Mouse (Mus musculus): ENCODE measurements around the gene Dusp8. TPM values are rescaled to one million over a fixed set of nuclear protein-coding genes. Genes with fewer than 3 reads are reported as not detected.
A peak's percentile ranks its signal among the peaks of the same experiment; 100 is the strongest.

Dusp8 gene
- polyA plus RNA-seq, 1 experiment from 2014 or later = 5.5 TPM

DNA sequence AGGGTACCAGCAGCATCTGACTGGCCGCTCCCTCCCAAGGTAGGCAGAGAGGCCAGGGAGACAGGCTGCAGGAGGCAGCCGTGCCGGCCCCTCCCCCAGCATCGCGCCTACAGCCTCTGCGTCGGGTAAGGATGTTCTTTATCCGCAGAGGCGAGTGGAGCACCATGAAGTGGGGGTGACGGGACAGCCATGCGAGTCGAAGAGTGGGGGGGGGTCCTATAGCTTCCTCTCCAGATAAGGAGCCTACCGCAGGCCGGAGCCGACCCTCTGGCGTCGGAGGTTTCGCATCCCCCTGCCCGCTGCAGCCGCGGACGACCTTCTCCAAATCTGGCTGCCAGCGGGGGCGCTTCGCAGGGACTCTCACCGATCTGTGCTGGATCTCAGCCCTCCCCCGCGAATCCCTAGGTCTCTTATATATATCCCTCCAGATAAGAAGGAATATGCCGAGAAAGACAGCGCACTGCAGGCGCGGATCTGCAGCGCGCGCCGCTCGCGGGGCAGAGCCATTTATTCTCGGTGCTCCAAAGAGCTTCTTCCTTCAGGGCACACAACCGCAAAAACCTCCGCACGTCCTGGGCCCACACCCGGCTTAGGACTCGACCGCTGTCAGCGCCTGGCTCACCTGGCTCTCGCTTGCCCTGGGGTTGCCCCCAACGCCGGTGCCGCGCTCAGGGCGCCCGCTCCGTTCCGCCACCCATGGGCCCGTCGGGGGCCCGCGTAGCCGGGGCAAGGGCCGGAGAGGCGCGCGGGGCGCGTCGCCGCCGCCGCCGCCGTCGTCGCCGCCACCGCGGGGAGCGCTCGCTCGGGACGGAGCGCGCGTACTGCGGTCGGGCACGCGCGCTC, 1.1 kb downstream of the Dusp8 start:
- no peak for TF ChIP-seq CTCF (IDR thresholded peaks at IDR 0.05)
- no peak for TF ChIP-seq EP300 (IDR thresholded peaks at IDR 0.05)
- peak overlapping the region; percentile 51; the same call in 1 of the 2 replicates for H3K27ac ChIP-seq (ENCODE audit: low read length)
- H3K9ac ChIP-seq (replicated peaks; ENCODE audit: low read depth) = peak overlapping the region; percentile 91
- no peaks in the 10 kb centered on the region for H3K4me1 ChIP-seq (ENCODE audit: insufficient read depth, low read depth, low read length)
- H3K36me3 ChIP-seq (ENCODE audit: insufficient read depth, low read length) = no peaks in the 10 kb centered on the region
- peak overlapping the region; percentile 74 for H3K4me3 ChIP-seq (ENCODE audit: low read depth, low read length)
- peaks cover 36% of the 10 kb centered on the region for H3K27me3 ChIP-seq (replicated peaks; ENCODE audit: insufficient read depth, low read length)
- ATAC-seq = no peak
- peak; percentile 39 for DNase-seq (ENCODE audit: low spot score)
- no peaks in the 10 kb centered on the region for H3K9me3 ChIP-seq (ENCODE audit: low read length)
- H3K4me2 ChIP-seq (replicated peaks; ENCODE audit: low read depth, low read length) = peak overlapping the region; percentile 93
- under 1% methylated on average over 60 of the region's 89 CpGs for WGBS

DNA sequence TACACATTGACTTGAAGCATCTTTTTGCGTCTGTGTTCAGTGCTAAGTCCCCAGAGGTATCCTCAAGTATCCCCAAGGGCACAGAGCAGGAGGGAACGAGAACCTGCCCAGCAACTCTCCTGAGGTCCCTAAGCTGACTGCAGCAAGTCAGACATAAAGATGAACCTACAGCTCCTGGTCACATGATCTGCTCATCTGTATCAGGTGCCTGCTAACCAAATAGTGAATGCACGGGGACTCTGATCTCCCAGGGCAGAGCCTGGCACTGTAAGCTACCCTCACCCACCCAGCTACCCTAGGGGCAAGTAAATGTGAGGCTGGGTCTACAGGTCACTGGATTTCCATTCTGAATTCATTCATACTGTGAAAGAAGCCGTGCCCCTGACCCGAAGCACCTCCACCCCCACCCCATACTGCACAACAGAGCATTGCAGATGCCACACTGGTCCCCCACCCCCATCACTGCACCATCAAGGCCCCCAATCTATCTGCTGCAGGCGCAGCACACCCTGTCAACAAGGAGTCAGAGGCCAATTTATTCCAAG, 1.9 kb downstream of the Dusp8 start:
- TF ChIP-seq EP300 (IDR thresholded peaks at IDR 0.05) = no peak
- TF ChIP-seq CTCF (IDR thresholded peaks at IDR 0.05) = no peak
- 28% methylated on average over 6 of the region's 6 CpGs for WGBS
- H3K9ac ChIP-seq (replicated peaks; ENCODE audit: low read depth) = peak overlapping the region; percentile 91

DNA sequence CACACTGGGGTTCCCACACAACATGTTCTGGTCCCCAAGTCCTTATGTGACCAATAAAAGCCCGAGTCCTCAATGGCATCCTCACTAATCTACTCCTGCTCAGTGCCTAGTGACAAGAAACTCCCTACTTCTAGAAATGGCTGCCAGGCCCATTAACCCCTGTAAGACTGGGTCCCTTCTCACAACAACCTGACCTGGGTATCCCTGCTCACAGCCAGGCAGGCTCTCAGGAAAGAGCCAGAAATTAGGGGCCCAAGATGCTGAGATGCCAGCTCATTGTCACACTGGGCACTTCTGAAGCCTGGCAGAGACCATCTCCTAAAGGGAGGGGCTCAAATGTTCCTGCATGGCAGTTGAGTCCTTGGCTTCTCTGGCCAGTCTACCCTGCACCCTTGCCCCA, 2.7 kb downstream of the Dusp8 start:
- 0 out of 2 replicates have a peak overlapping the region, but pooled peaks have one; percentile 93 for H3K4me2 ChIP-seq (replicated peaks; ENCODE audit: low read depth, low read length)

More for the DNA sequence above, 1.9 kb downstream of the Dusp8 start:
- Histone ChIP-seq H3K4me3 (ENCODE audit: low read depth, low read length) (peak overlapping the region; percentile 74), H3K4me2 (replicated peaks; ENCODE audit: low read depth, low read length) (peak overlapping the region; percentile 93), H3K27ac (ENCODE audit: low read length) (no peak overlapping the region), H3K27me3 (replicated peaks; ENCODE audit: insufficient read depth, low read length) (peaks cover 36% of the 10 kb centered on the region), H3K4me1 (ENCODE audit: insufficient read depth, low read depth, low read length) (no peaks in the 10 kb centered on the region), H3K9me3 (ENCODE audit: low read length) (no peaks in the 10 kb centered on the region), H3K36me3 (ENCODE audit: insufficient read depth, low read length) (no peaks in the 10 kb centered on the region)
- ATAC-seq = no peak
- DNase-seq (ENCODE audit: low spot score) = no peak

DNA sequence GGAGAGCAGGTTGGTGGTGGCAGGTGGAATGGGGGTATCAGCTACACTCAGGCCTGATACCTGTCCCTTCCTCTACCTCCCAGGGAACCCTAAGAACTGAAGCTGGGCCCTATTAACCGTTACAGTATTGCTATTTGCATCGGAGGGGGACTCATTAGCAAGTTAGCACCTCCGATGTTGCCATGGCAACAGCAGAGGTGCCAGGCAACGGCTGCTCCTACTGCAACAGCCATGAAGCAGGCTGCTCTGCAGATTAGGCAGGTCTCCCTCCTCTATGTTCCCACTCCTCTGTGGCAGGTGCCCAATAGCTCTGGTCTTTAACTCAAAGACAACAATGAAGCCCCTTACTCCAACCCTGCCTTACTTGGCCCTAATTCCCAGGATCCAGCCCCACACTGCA, 3.8 kb downstream of the Dusp8 start:
- ATAC-seq = no peak
- H3K27me3 ChIP-seq (replicated peaks; ENCODE audit: insufficient read depth, low read length) = peaks cover 30% of the 10 kb centered on the region
- TF ChIP-seq EP300 (IDR thresholded peaks at IDR 0.05) (no peak), CTCF (IDR thresholded peaks at IDR 0.05) (no peak)
- WGBS = 5% methylated on average over 4 of the region's 4 CpGs
- DNase-seq (ENCODE audit: low spot score) = no peak
- H3K9me3 ChIP-seq (ENCODE audit: low read length) = no peaks in the 10 kb centered on the region
- H3K4me2 ChIP-seq (replicated peaks; ENCODE audit: low read depth, low read length) = no peak overlapping the region
- no peak overlapping the region for H3K4me3 ChIP-seq (ENCODE audit: low read depth, low read length)
- no peak overlapping the region for H3K9ac ChIP-seq (replicated peaks; ENCODE audit: low read depth)
- H3K27ac ChIP-seq (ENCODE audit: low read length) = no peak overlapping the region
- no peaks in the 10 kb centered on the region for H3K36me3 ChIP-seq (ENCODE audit: insufficient read depth, low read length)
- H3K4me1 ChIP-seq (ENCODE audit: insufficient read depth, low read depth, low read length) = no peaks in the 10 kb centered on the region

More for the DNA sequence above, 2.7 kb downstream of the Dusp8 start:
- WGBS = 75% methylated on average over 1 of the region's 1 CpGs
- Histone ChIP-seq H3K9ac (replicated peaks; ENCODE audit: low read depth) (no peak overlapping the region), H3K36me3 (ENCODE audit: insufficient read depth, low read length) (no peaks in the 10 kb centered on the region), H3K4me3 (ENCODE audit: low read depth, low read length) (no peak overlapping the region), H3K4me1 (ENCODE audit: insufficient read depth, low read depth, low read length) (no peaks in the 10 kb centered on the region), H3K27ac (ENCODE audit: low read length) (no peak overlapping the region), H3K27me3 (replicated peaks; ENCODE audit: insufficient read depth, low read length) (peaks cover 36% of the 10 kb centered on the region), H3K9me3 (ENCODE audit: low read length) (no peaks in the 10 kb centered on the region)
- DNase-seq (ENCODE audit: low spot score) (no peak), ATAC-seq (no peak)
- TF ChIP-seq CTCF (IDR thresholded peaks at IDR 0.05) (no peak), EP300 (IDR thresholded peaks at IDR 0.05) (no peak)

DNA sequence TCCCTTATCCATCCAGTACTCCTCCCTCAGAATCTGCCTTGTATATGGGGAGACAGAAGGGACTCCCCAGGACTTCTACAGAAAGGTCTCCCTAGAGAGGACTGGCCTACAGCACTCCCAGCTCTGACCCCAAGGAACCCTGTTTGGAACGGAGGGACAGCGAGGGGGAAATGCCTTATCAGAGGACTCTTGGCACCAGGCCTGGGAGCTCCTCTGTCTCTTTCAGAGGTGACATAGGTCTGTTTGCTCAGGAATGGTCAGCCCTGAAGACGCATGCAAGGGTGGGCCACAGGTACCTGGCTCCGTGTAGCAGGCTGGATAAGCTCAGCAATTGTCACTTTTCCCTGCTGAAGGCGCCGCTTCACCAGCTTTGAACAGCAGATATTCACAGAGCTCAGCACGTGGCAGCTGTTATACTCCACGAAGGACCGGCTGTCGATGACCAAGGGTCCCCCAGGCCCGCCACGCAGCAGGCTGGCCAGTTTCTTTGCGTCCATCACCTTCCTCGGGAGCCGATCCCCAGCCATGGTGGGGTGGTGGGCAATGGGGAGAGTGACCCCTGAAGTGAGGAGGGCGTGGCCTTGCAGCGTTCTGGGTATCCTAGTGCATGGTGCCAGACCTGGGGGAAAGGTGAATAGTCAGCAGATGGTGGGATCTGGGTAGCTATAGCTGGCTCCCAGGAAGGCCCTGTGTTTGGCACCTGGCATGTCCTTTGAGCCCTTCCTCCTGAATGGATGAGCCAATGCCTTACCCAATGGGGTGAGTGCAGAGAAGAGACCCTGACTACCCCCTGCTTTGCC, 5.8 kb downstream of the Dusp8 start:
- H3K27ac ChIP-seq (ENCODE audit: low read length) = no peak overlapping the region

GRCm38 (mm10) chr7:142088886-142089285, 6.8 kb downstream of the Dusp8 start:
- 13% methylated on average over 5 of the region's 5 CpGs for WGBS
- TF ChIP-seq EP300 (IDR thresholded peaks at IDR 0.05) = no peak
- TF ChIP-seq CTCF (IDR thresholded peaks at IDR 0.05) = no peak

More for the DNA sequence above, 5.8 kb downstream of the Dusp8 start:
- H3K4me1 ChIP-seq (ENCODE audit: insufficient read depth, low read depth, low read length) = peaks cover 5% of the 10 kb centered on the region
- no peak for DNase-seq (ENCODE audit: low spot score)
- TF ChIP-seq EP300 (IDR thresholded peaks at IDR 0.05) (no peak), CTCF (IDR thresholded peaks at IDR 0.05) (no peak)
- no peak overlapping the region for H3K4me3 ChIP-seq (ENCODE audit: low read depth, low read length)
- ATAC-seq = no peak
- 54% methylated on average over 17 of the region's 17 CpGs for WGBS
- no peak overlapping the region for H3K9ac ChIP-seq (replicated peaks; ENCODE audit: low read depth)
- peaks cover 15% of the 10 kb centered on the region; the same call in 1 of the 2 replicates for H3K27me3 ChIP-seq (replicated peaks; ENCODE audit: insufficient read depth, low read length)
- no peak overlapping the region for H3K4me2 ChIP-seq (replicated peaks; ENCODE audit: low read depth, low read length)
- no peaks in the 10 kb centered on the region for H3K9me3 ChIP-seq (ENCODE audit: low read length)
- H3K36me3 ChIP-seq (ENCODE audit: insufficient read depth, low read length) = no peaks in the 10 kb centered on the region

More at GRCm38 (mm10) chr7:142088886-142089285, 6.8 kb downstream of the Dusp8 start:
- Histone ChIP-seq H3K4me3 (ENCODE audit: low read depth, low read length) (no peak overlapping the region), H3K4me1 (ENCODE audit: insufficient read depth, low read depth, low read length) (peaks cover 11% of the 10 kb centered on the region), H3K9ac (replicated peaks; ENCODE audit: low read depth) (no peak overlapping the region), H3K9me3 (ENCODE audit: low read length) (no peaks in the 10 kb centered on the region), H3K27ac (ENCODE audit: low read length) (no peak overlapping the region), H3K36me3 (ENCODE audit: insufficient read depth, low read length) (no peaks in the 10 kb centered on the region), H3K4me2 (replicated peaks; ENCODE audit: low read depth, low read length) (no peak overlapping the region), H3K27me3 (replicated peaks; ENCODE audit: insufficient read depth, low read length) (peaks cover 7% of the 10 kb centered on the region; the same call in 1 of the 2 replicates)
- peak; percentile 56 for DNase-seq (ENCODE audit: low spot score)
- peak; percentile 42; the same call in 1 of the 2 replicates for ATAC-seq

Data from lung, postnatal 0 days (tissue).